Mouse (Mus musculus) kidney, adult 2 months (tissue): ENCODE data around the gene Kcnc2.

Experiments used
- CTCF ChIP-seq: fragments of 200-500 bp; conservative IDR thresholded peaks from 2 replicates; pipeline ENCODE4 v1.5.1; 2011; ENCODE audit warnings: low read depth, mild to moderate bottlenecking, control low read depth, low read length, moderate library complexity, mixed read lengths; ENCODE audit not compliant: insufficient read depth, insufficient read length
- POLR2A ChIP-seq: fragments of 200-500 bp; IDR thresholded peaks from one replicate; pipeline ENCODE4 v1.6.1; 2011; ENCODE audit warnings: low read depth, low read length, control low read depth

DNA sequence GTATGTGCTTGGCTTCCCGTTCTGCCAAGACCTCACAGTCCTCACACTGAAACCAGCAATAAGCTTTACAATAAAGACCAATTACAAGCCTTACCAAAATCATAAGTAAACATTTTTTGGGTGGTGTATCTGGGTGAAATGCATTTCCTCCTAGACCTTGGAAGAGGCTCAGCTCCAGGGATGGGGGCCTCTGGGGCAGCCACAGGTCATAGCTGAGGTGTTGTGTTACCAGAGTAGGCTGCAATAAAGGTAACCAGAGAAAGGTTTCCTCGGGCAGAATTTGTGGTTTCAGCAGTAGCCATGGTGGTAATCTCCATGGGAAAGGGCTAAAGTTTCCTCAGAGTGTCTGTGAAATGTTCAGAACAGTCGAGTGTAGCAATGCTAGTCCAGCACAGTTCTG lies 97.4 kb downstream of the Kcnc2 start:
- TF ChIP-seq POLR2A (no peak), CTCF (no peak)
